Mouse (Mus musculus): ENCODE measurements at regions not wholly inside any gene's neighbourhood (a gene's known extent, or its start where the extent isn't known, plus 50 kb on each side); places are given as distances from the start of the nearest gene placed in this dataset.

DNA sequence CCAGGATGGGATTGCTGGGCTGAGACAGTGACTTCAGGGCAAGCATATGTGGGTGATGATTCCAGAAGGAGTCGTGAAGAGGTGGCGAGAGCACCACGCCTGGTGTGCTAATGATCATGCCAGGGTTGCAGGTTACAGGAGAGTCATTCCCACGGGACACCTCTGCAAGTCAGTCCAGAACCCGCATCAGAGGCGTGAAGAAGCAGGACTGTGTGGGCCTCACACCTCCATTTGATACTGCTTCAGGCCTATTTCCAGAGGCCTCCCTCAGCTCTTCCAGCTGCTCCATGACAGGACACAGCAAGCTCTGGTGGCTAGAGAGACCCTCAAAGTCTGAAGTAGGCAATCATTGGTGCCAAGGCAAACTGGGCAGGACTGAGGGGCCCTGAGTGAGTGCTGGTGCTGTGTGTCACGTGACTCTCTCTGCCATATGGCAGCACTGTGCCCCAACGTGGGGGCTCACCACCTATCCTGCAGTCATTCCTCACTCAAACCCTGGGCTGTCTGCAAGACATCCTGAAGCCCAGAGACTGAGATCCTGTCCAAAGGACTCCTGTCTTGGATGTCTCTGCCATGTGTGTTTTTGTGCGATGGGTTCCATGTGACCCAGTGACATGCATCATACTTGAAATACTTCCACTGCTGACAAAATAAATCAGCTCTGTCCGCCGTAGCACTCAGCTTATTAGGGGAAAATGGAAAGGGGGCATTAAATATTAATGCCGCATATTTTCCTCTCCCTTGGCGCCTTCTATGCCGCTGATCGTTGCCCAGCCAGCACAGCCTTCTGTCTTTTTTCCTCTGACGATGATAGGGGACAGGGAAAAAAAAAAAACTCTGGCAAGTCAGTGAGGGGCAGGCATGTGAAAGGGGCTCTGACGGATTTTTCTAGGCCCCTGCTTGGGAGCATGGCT lies 247.6 kb upstream of the Habp2 start:
- WGBS, result 89% methylated on average over 17 of the region's 17 CpGs
- Histone ChIP-seq H3K36me3 (ENCODE audit: control insufficient read depth, insufficient read depth, low read length) (no peaks in the 10 kb centered on the region), H3K27me3 (ENCODE audit: control insufficient read depth, insufficient read depth, low read length) (no peaks in the 10 kb centered on the region), H3K27ac (ENCODE audit: insufficient read depth, low read length) (no peak overlapping the region), H3K4me1 (ENCODE audit: control insufficient read depth, insufficient read depth, insufficient read length) (no peaks in the 10 kb centered on the region), H3K4me3 (ENCODE audit: extremely low read depth, insufficient read depth, insufficient read length) (no peak overlapping the region)
- TF ChIP-seq CTCF (IDR thresholded peaks at IDR 0.05; ENCODE audit: extremely low read depth, insufficient read depth, insufficient read length, insufficient replicate concordance) (no peak), POLR2A (IDR thresholded peaks at IDR 0.05; ENCODE audit: low read depth, low read length) (no peak)
- no peak for DNase-seq (ENCODE audit: low read depth in 1 of 2, low spot score in 2 of 2)

DNA sequence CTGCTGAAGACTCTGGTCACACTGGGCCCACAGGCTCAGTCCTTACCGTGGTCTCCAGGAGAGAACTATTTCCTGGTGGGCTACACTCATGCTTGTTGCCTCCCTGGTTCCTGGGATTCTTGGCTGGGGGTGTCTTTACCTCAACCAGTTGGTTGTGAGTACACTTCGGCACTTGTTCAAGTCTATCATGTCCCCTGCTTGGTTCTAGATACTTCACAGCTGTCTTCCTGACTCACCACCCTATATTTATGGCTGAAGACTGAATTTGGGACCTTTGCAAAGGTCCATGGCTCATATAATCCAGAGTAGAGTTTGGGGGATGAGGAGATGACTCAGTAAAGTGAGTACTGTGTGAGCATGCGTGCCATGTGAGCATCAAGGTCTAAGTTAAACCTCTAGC lies 245.0 kb upstream of the Habp2 start:
- 79% methylated on average over 3 of the region's 3 CpGs for WGBS
- Histone ChIP-seq H3K27ac (ENCODE audit: insufficient read depth, low read length) (no peak overlapping the region), H3K4me3 (ENCODE audit: extremely low read depth, insufficient read depth, insufficient read length) (no peak overlapping the region), H3K4me1 (ENCODE audit: control insufficient read depth, insufficient read depth, insufficient read length) (no peaks in the 10 kb centered on the region), H3K27me3 (ENCODE audit: control insufficient read depth, insufficient read depth, low read length) (no peaks in the 10 kb centered on the region), H3K36me3 (ENCODE audit: control insufficient read depth, insufficient read depth, low read length) (no peaks in the 10 kb centered on the region)
- no peak for TF ChIP-seq POLR2A (IDR thresholded peaks at IDR 0.05; ENCODE audit: low read depth, low read length)
- no peak for TF ChIP-seq CTCF (IDR thresholded peaks at IDR 0.05; ENCODE audit: extremely low read depth, insufficient read depth, insufficient read length, insufficient replicate concordance)
- no peak for DNase-seq (ENCODE audit: low read depth in 1 of 2, low spot score in 2 of 2)

DNA sequence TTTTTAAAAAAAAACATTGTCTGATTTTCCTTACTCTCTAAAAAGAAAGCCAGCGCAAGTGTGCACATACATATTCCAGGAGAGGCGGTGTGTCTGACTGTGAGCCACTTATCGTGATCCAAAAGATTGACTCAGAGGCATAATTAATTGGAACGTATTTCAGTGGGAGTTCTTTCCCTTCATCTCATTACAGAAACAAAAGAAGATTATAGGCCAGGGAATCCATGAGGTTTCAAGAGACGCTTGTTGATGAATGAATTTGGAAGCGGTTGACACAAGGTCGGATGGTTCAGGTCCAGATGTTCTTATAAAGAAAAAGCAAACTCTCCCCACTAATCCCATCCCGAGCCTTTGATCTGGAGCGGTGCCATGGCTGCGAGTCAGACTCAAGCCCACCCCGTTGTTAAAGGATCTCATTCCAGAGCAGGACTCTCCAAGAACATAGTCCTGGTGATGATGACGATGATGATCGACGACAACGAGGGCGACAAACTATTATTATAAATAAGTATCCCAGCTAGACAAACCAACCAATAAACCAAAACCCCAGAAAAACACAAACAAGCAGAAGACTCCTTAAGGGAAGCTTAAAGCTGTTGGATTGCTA lies 240.1 kb upstream of the Habp2 start:
- TF ChIP-seq POLR2A (IDR thresholded peaks at IDR 0.05; ENCODE audit: low read depth, low read length) (no peak), CTCF (IDR thresholded peaks at IDR 0.05; ENCODE audit: extremely low read depth, insufficient read depth, insufficient read length, insufficient replicate concordance) (no peak)
- no peak overlapping the region for H3K27ac ChIP-seq (ENCODE audit: insufficient read depth, low read length)
- no peak for DNase-seq (ENCODE audit: low read depth in 1 of 2, low spot score in 2 of 2)
- no peak overlapping the region for H3K4me3 ChIP-seq (ENCODE audit: extremely low read depth, insufficient read depth, insufficient read length)
- WGBS, result 92% methylated on average over 16 of the region's 16 CpGs
- no peaks in the 10 kb centered on the region for H3K36me3 ChIP-seq (ENCODE audit: control insufficient read depth, insufficient read depth, low read length)
- H3K27me3 ChIP-seq (ENCODE audit: control insufficient read depth, insufficient read depth, low read length), result no peaks in the 10 kb centered on the region
- no peaks in the 10 kb centered on the region for H3K4me1 ChIP-seq (ENCODE audit: control insufficient read depth, insufficient read depth, insufficient read length)

DNA sequence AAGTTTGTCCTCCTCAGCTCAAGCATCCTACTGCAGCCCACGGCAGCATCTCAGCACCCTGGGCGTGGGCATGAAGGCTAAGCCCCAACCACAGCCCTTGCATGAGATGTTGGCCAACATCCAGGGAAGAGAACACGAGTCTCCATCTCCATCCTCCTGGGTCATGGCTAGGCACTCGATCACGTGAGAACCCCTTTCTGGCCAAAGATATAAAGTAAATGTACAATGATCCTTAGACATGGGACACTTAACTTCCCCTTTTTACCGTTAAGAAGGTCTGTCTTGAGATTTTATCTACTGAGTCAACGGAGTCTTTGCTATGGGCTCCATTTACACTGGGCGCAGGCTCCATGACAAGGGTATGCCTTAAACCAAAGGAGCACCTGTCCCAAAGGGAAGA lies 232.8 kb upstream of the Habp2 start:
- Histone ChIP-seq H3K4me3 (ENCODE audit: extremely low read depth, insufficient read depth, insufficient read length) (no peak overlapping the region), H3K4me1 (ENCODE audit: control insufficient read depth, insufficient read depth, insufficient read length) (no peaks in the 10 kb centered on the region), H3K27me3 (ENCODE audit: control insufficient read depth, insufficient read depth, low read length) (no peaks in the 10 kb centered on the region), H3K36me3 (ENCODE audit: control insufficient read depth, insufficient read depth, low read length) (no peaks in the 10 kb centered on the region), H3K27ac (ENCODE audit: insufficient read depth, low read length) (no peak overlapping the region)
- 53% methylated on average over 8 of the region's 8 CpGs for WGBS
- TF ChIP-seq POLR2A (IDR thresholded peaks at IDR 0.05; ENCODE audit: low read depth, low read length) (no peak), CTCF (IDR thresholded peaks at IDR 0.05; ENCODE audit: extremely low read depth, insufficient read depth, insufficient read length, insufficient replicate concordance) (no peak)
- no peak for DNase-seq (ENCODE audit: low read depth in 1 of 2, low spot score in 2 of 2)

DNA sequence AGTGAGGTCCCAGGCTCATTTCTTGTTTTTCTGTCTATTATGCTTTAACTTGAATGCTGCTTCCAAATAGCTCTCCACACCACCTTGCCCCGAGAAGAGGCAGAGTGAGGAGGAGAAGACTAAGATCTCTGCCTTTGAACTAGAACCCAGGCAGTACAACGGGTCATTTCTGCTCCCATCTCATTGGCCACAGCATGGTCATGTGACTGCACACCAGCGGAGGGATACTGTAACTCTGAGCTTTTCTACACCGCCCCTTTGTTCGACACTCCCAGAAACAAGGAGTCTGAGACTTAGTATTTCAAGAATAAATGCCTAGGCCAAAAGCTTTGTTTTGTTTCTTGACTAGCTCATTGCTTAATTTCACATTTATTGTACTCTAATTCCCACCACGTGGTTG lies 230.5 kb upstream of the Habp2 start:
- 84% methylated on average over 6 of the region's 6 CpGs for WGBS

DNA sequence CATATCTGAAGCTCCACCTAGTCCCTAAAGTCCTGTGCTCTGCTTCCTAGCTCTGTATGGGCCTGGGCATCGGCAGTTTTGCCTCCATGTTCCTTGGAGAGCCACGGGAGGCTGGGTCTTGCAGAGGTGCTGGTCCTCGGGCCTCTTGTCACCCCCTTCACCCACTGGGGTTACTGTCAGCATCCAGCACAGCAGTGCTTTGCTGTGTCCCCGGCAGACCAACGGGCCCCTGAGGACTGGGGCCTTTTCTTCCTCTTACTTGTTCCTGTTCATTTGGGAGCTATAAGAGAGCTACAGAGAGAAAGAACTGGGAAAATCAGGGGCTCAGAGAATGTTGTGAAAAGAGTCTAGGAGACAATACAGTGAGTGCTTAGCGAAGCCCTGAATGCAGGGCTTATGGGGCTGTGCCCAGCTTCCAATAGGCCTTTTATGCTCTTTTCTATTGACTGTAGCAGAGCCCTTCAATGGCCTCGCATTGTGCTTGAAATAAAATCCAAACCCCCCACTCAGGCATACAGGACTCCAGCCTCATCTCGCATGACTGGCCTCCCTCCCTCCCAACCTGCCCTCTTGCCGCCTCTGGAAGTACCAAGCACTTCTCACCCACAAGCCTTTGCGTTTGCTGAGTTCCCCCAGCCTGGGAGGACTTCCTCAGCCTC lies 224.9 kb upstream of the Habp2 start:
- Histone ChIP-seq H3K27me3 (ENCODE audit: control insufficient read depth, insufficient read depth, low read length) (no peaks in the 10 kb centered on the region), H3K4me1 (ENCODE audit: control insufficient read depth, insufficient read depth, insufficient read length) (no peaks in the 10 kb centered on the region), H3K4me3 (ENCODE audit: extremely low read depth, insufficient read depth, insufficient read length) (no peak overlapping the region), H3K36me3 (ENCODE audit: control insufficient read depth, insufficient read depth, low read length) (no peaks in the 10 kb centered on the region), H3K27ac (ENCODE audit: insufficient read depth, low read length) (no peak overlapping the region)
- WGBS, result 62% methylated on average over 10 of the region's 10 CpGs
- DNase-seq (ENCODE audit: low read depth in 1 of 2, low spot score in 2 of 2), result no peak
- TF ChIP-seq CTCF (IDR thresholded peaks at IDR 0.05; ENCODE audit: extremely low read depth, insufficient read depth, insufficient read length, insufficient replicate concordance) (no peak), POLR2A (IDR thresholded peaks at IDR 0.05; ENCODE audit: low read depth, low read length) (no peak)

More for the DNA sequence above, 230.5 kb upstream of the Habp2 start:
- H3K27me3 ChIP-seq (ENCODE audit: control insufficient read depth, insufficient read depth, low read length), result no peaks in the 10 kb centered on the region
- no peaks in the 10 kb centered on the region for H3K4me1 ChIP-seq (ENCODE audit: control insufficient read depth, insufficient read depth, insufficient read length)
- H3K36me3 ChIP-seq (ENCODE audit: control insufficient read depth, insufficient read depth, low read length), result no peaks in the 10 kb centered on the region
- no peak for DNase-seq (ENCODE audit: low read depth in 1 of 2, low spot score in 2 of 2)
- H3K4me3 ChIP-seq (ENCODE audit: extremely low read depth, insufficient read depth, insufficient read length), result no peak overlapping the region
- H3K27ac ChIP-seq (ENCODE audit: insufficient read depth, low read length), result no peak overlapping the region
- no peak for TF ChIP-seq POLR2A (IDR thresholded peaks at IDR 0.05; ENCODE audit: low read depth, low read length)
- TF ChIP-seq CTCF (IDR thresholded peaks at IDR 0.05; ENCODE audit: extremely low read depth, insufficient read depth, insufficient read length, insufficient replicate concordance), result no peak
